Mouse (Mus musculus): ENCODE measurements around the gene Elovl6. TPM values are rescaled to one million over a fixed set of nuclear protein-coding genes. Genes with fewer than 3 reads are reported as not detected.

The Elovl6 gene
- polyA plus RNA-seq, 1 experiment from 2014 or later: 46.6 TPM

- Histone ChIP-seq H3K4me1 (peaks cover 25% of the 10 kb centered on the region), H3K27me3 (no peaks in the 10 kb centered on the region), H3K36me3 (no peaks in the 10 kb centered on the region), H3K4me3 (replicated peaks) (no peak overlapping the region), H3K9ac (no peak overlapping the region), H3K27ac (0 out of 2 replicates have a peak overlapping the region, but pooled peaks have one; percentile 6), H3K9me3 (replicated peaks) (no peaks in the 10 kb centered on the region), H3K4me2 (no peak overlapping the region)
- WGBS: 80% methylated on average over 17 of the region's 17 CpGs
- ATAC-seq (replicated peaks; ENCODE audit: low FRiP score): no peak
Measured at GRCm38 (mm10) chr3:129590548-129591226, 58.5 kb downstream of the Elovl6 start.

- Histone ChIP-seq H3K36me3 (no peaks in the 10 kb centered on the region), H3K4me2 (no peak overlapping the region), H3K4me1 (peaks cover 23% of the 10 kb centered on the region), H3K9me3 (replicated peaks) (no peaks in the 10 kb centered on the region), H3K27ac (no peak overlapping the region), H3K9ac (no peak overlapping the region), H3K27me3 (no peaks in the 10 kb centered on the region), H3K4me3 (replicated peaks) (no peak overlapping the region)
- ATAC-seq (replicated peaks; ENCODE audit: low FRiP score): peak; percentile 12; the same call in 1 of the 2 replicates
- whole genome bisulfite sequencing: 59% methylated on average over 9 of the region's 9 CpGs
Measured at GRCm38 (mm10) chr3:129591251-129591650, 59.1 kb downstream of the Elovl6 start.

GRCm38 (mm10) chr3:129591761-129592160 is 59.6 kb downstream of the Elovl6 start:
- no peak overlapping the region for H3K9ac ChIP-seq
- WGBS: 89% methylated on average over 8 of the region's 8 CpGs
- H3K27ac ChIP-seq: no peak overlapping the region
- H3K4me1 ChIP-seq: peaks cover 20% of the 10 kb centered on the region
- no peak for ATAC-seq (replicated peaks; ENCODE audit: low FRiP score)
- H3K9me3 ChIP-seq (replicated peaks): no peaks in the 10 kb centered on the region
- no peaks in the 10 kb centered on the region for H3K27me3 ChIP-seq
- no peak overlapping the region for H3K4me3 ChIP-seq (replicated peaks)
- no peak overlapping the region for H3K4me2 ChIP-seq
- H3K36me3 ChIP-seq: no peaks in the 10 kb centered on the region

- ATAC-seq (replicated peaks; ENCODE audit: low FRiP score): 0 out of 2 replicates have a peak, but pooled peaks have one; percentile 13
- H3K27ac ChIP-seq: no peak overlapping the region
Measured at GRCm38 (mm10) chr3:129593001-129593400, 60.8 kb downstream of the Elovl6 start.

GRCm38 (mm10) chr3:129593735-129594134 is 61.6 kb downstream of the Elovl6 start:
- 89% methylated on average over 3 of the region's 3 CpGs for WGBS
- Histone ChIP-seq H3K9ac (no peak overlapping the region), H3K27me3 (no peaks in the 10 kb centered on the region), H3K27ac (no peak overlapping the region), H3K4me1 (peaks cover 22% of the 10 kb centered on the region; the same call in 1 of the 2 replicates), H3K4me2 (no peak overlapping the region), H3K4me3 (replicated peaks) (no peak overlapping the region), H3K36me3 (no peaks in the 10 kb centered on the region), H3K9me3 (replicated peaks) (no peaks in the 10 kb centered on the region)
- no peak for ATAC-seq (replicated peaks; ENCODE audit: low FRiP score)

More at GRCm38 (mm10) chr3:129593001-129593400, 60.8 kb downstream of the Elovl6 start:
- no peak overlapping the region for H3K4me2 ChIP-seq
- no peak overlapping the region for H3K9ac ChIP-seq
- no peaks in the 10 kb centered on the region for H3K36me3 ChIP-seq
- no peak overlapping the region for H3K4me3 ChIP-seq (replicated peaks)
- no peaks in the 10 kb centered on the region for H3K27me3 ChIP-seq
- WGBS: 74% methylated on average over 9 of the region's 9 CpGs
- H3K4me1 ChIP-seq: peaks cover 18% of the 10 kb centered on the region; the same call in 1 of the 2 replicates
- no peaks in the 10 kb centered on the region for H3K9me3 ChIP-seq (replicated peaks)

- H3K36me3 ChIP-seq: no peaks in the 10 kb centered on the region
- H3K9me3 ChIP-seq (replicated peaks): no peaks in the 10 kb centered on the region
- H3K27me3 ChIP-seq: no peaks in the 10 kb centered on the region
- ATAC-seq (replicated peaks; ENCODE audit: low FRiP score): no peak
- no peak overlapping the region for H3K4me3 ChIP-seq (replicated peaks)
- no peak overlapping the region for H3K27ac ChIP-seq
- peaks cover 18% of the 10 kb centered on the region; the same call in 1 of the 2 replicates for H3K4me1 ChIP-seq
- no peak overlapping the region for H3K4me2 ChIP-seq
- H3K9ac ChIP-seq: no peak overlapping the region
- WGBS: 88% methylated on average over 6 of the region's 6 CpGs
Measured at GRCm38 (mm10) chr3:129596098-129596497, 63.9 kb downstream of the Elovl6 start.

- H3K4me1 ChIP-seq: 0 out of 2 replicates have a peak, but pooled peaks cover 5% of the 10 kb centered on the region
- 82% methylated on average over 9 of the region's 9 CpGs for WGBS
- H3K27me3 ChIP-seq: no peaks in the 10 kb centered on the region
- H3K9ac ChIP-seq: no peak overlapping the region
- H3K4me3 ChIP-seq (replicated peaks): no peak overlapping the region
- ATAC-seq (replicated peaks; ENCODE audit: low FRiP score): no peak
- H3K9me3 ChIP-seq (replicated peaks): no peaks in the 10 kb centered on the region
- no peak overlapping the region for H3K27ac ChIP-seq
- peaks cover 13% of the 10 kb centered on the region; the same call in 1 of the 2 replicates for H3K36me3 ChIP-seq
- no peak overlapping the region for H3K4me2 ChIP-seq
Measured at GRCm38 (mm10) chr3:129602289-129602688, 70.1 kb downstream of the Elovl6 start.

- Histone ChIP-seq H3K9ac (no peak overlapping the region), H3K27me3 (no peaks in the 10 kb centered on the region), H3K9me3 (replicated peaks) (no peaks in the 10 kb centered on the region), H3K27ac (no peak overlapping the region), H3K4me3 (replicated peaks) (no peak overlapping the region), H3K36me3 (peaks cover 30% of the 10 kb centered on the region), H3K4me2 (no peak overlapping the region), H3K4me1 (no peaks in the 10 kb centered on the region)
- no peak; the same call in 1 of the 2 replicates for ATAC-seq (replicated peaks; ENCODE audit: low FRiP score)
- 69% methylated on average over 7 of the region's 7 CpGs for WGBS
Measured at GRCm38 (mm10) chr3:129605487-129605886, 73.3 kb downstream of the Elovl6 start.

- Histone ChIP-seq H3K36me3 (peaks cover 30% of the 10 kb centered on the region), H3K4me1 (no peaks in the 10 kb centered on the region), H3K27ac (no peak overlapping the region), H3K9me3 (replicated peaks) (no peaks in the 10 kb centered on the region), H3K4me2 (no peak overlapping the region), H3K27me3 (no peaks in the 10 kb centered on the region), H3K9ac (no peak overlapping the region), H3K4me3 (replicated peaks) (no peak overlapping the region)
- 52% methylated on average over 6 of the region's 6 CpGs for WGBS
- no peak for ATAC-seq (replicated peaks; ENCODE audit: low FRiP score)
Measured at GRCm38 (mm10) chr3:129605934-129606333, 73.8 kb downstream of the Elovl6 start.

- Histone ChIP-seq H3K4me3 (replicated peaks) (no peak overlapping the region), H3K9ac (no peak overlapping the region), H3K27me3 (no peaks in the 10 kb centered on the region), H3K27ac (no peak overlapping the region), H3K9me3 (replicated peaks) (no peaks in the 10 kb centered on the region), H3K36me3 (peaks cover 17% of the 10 kb centered on the region), H3K4me2 (no peak overlapping the region), H3K4me1 (peaks cover 24% of the 10 kb centered on the region)
- ATAC-seq (replicated peaks; ENCODE audit: low FRiP score): no peak
- WGBS: 67% methylated on average over 8 of the region's 8 CpGs
Measured at GRCm38 (mm10) chr3:129611626-129612025, 79.5 kb downstream of the Elovl6 start.

- ATAC-seq (replicated peaks; ENCODE audit: low FRiP score): no peak
- Histone ChIP-seq H3K27ac (0 out of 2 replicates have a peak overlapping the region, but pooled peaks have one; percentile 18), H3K9ac (no peak overlapping the region), H3K36me3 (peaks cover 21% of the 10 kb centered on the region), H3K4me2 (no peak overlapping the region), H3K4me3 (replicated peaks) (no peak overlapping the region), H3K9me3 (replicated peaks) (no peaks in the 10 kb centered on the region), H3K27me3 (no peaks in the 10 kb centered on the region), H3K4me1 (peaks cover 26% of the 10 kb centered on the region)
- WGBS: 82% methylated on average over 25 of the region's 25 CpGs
Measured at GRCm38 (mm10) chr3:129612311-129613097, 80.3 kb downstream of the Elovl6 start.

- peaks cover 35% of the 10 kb centered on the region for H3K4me1 ChIP-seq
- no peak overlapping the region for H3K9ac ChIP-seq
- no peaks in the 10 kb centered on the region for H3K27me3 ChIP-seq
- peaks cover 18% of the 10 kb centered on the region for H3K36me3 ChIP-seq
- WGBS: 82% methylated on average over 7 of the region's 7 CpGs
- no peaks in the 10 kb centered on the region for H3K9me3 ChIP-seq (replicated peaks)
- H3K4me2 ChIP-seq: no peak overlapping the region
- peak overlapping the region; percentile 56 for H3K27ac ChIP-seq
- H3K4me3 ChIP-seq (replicated peaks): no peak overlapping the region
- ATAC-seq (replicated peaks; ENCODE audit: low FRiP score): no peak
Measured at GRCm38 (mm10) chr3:129613756-129614155, 81.6 kb downstream of the Elovl6 start.

Data from kidney, embryonic 15.5 days (tissue).